Mouse (Mus musculus) heart, embryonic 15.5 days (tissue): Measurements from ENCODE around the gene Sar1b. TPM values are rescaled to one million over a fixed set of nuclear protein-coding genes. Genes with fewer than 3 reads are reported as not detected.

Source experiments
- ATAC-seq: fragments of 200-750 bp; cut with Nextera tagmentation; replicated peaks from 2 replicates; pipeline ENCODE4 v1.8.0; 2017; ENCODE audit warnings: low read depth, moderate TSS enrichment; ENCODE audit not compliant: insufficient number of reproducible peaks, insufficient read depth, low FRiP score
- H3K27ac ChIP-seq: fragments of 300-500 bp; sonication (generic); 2 replicates; pipeline ENCODE4 v1.5.1; 2015; ENCODE audit warnings: mild to moderate bottlenecking, inconsistent platforms
- H3K27me3 ChIP-seq: fragments of 300-500 bp; sonication (generic); 2 replicates; pipeline ENCODE4 v1.6.1; 2015; ENCODE audit warnings: inconsistent platforms
- H3K36me3 ChIP-seq: fragments of 300-500 bp; sonication (generic); 2 replicates; pipeline ENCODE4 v1.6.1; 2015; ENCODE audit warnings: mild to moderate bottlenecking, inconsistent platforms
- H3K4me1 ChIP-seq: fragments of 300-500 bp; sonication (generic); replicated peaks from 2 replicates; pipeline ENCODE4 v1.6.1; 2015; ENCODE audit warnings: inconsistent platforms
- H3K4me2 ChIP-seq: fragments of 300-500 bp; sonication (generic); 2 replicates; pipeline ENCODE4 v1.6.1; 2015; ENCODE audit warnings: inconsistent platforms, mild to moderate bottlenecking, moderate library complexity
- H3K4me3 ChIP-seq: fragments of 300-500 bp; sonication (generic); 2 replicates; pipeline ENCODE4 v1.5.1; 2015; ENCODE audit warnings: mild to moderate bottlenecking, inconsistent platforms
- H3K9ac ChIP-seq: fragments of 300-500 bp; sonication (generic); 2 replicates; pipeline ENCODE4 v1.6.1; 2015; ENCODE audit warnings: mild to moderate bottlenecking, inconsistent platforms
- H3K9me3 ChIP-seq: fragments of 300-500 bp; sonication (generic); replicated peaks from 2 replicates; pipeline ENCODE4 v1.6.1; 2016; ENCODE audit warnings: inconsistent platforms
- WGBS: fragments of 180-500 bp; shearing (Covaris S2); methylation state at CpG from one replicate; pipeline ENCODE4 v1.1.7; 2015; ENCODE audit warnings: mixed read lengths; 5-methylcytosine and 5-hydroxymethylcytosine counted together
- polyA plus RNA-seq: library from polyadenylated mRNA; unstranded; fragments of >200 nt; fragmentation: Nextera tagmentation; extraction: Ambion mirVana; gene quantifications from 2 replicates; pipeline ENCODE4 v1.2.1, GENCODE M21; 2015

The Sar1b gene
- polyA plus RNA-seq, 1 experiment from 2014 or later: 137 TPM

- WGBS: 79% methylated on average over 4 of the region's 4 CpGs
- H3K4me3 ChIP-seq: no peak overlapping the region
- no peak overlapping the region for H3K9ac ChIP-seq
- ATAC-seq: no peak
- no peak overlapping the region for H3K27ac ChIP-seq
- H3K9me3 ChIP-seq: no peaks in the 10 kb centered on the region
- H3K4me2 ChIP-seq: no peak overlapping the region
- no peaks in the 10 kb centered on the region for H3K36me3 ChIP-seq
- no peaks in the 10 kb centered on the region for H3K27me3 ChIP-seq
- H3K4me1 ChIP-seq: no peaks in the 10 kb centered on the region
These were observed 47.7 kb downstream of the Sar1b start for GRCm38 (mm10) chr11:51811230-51811629.

DNA sequence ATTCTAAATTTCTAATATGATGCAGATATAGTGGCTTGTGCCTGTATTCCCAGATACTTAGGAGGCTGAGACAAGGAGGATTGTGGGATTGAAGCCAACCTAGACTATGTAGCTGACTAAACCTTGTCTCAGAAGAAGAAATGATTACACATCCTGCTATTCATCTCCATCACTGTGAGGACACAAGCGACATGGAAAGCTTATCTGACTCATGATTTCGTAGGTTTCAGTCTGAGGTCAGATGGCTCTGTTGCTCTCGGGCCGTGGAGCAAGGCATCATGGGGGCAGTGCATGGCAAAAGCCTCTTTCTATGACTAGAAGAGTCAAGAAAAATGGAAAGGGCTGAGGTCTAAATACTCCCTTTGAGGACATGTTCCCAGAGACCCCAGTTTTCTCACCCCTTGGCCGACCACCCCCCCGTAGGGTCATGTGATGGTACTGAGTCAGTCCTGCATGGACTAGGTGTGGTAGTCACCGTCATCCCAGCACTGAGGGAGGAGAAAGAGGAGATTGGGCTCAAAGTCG lies 48.6 kb downstream of the Sar1b start:
- Histone ChIP-seq H3K36me3 (0 out of 2 replicates have a peak, but pooled peaks cover 7% of the 10 kb centered on the region), H3K4me2 (no peak overlapping the region), H3K4me1 (no peaks in the 10 kb centered on the region), H3K27me3 (no peaks in the 10 kb centered on the region), H3K9ac (no peak overlapping the region), H3K27ac (no peak overlapping the region), H3K4me3 (no peak overlapping the region), H3K9me3 (no peaks in the 10 kb centered on the region)
- ATAC-seq: no peak
- WGBS: 89% methylated on average over 8 of the region's 8 CpGs

GRCm38 (mm10) chr11:51817756-51818155 lies 54.3 kb downstream of the Sar1b start:
- no peak for ATAC-seq

GRCm38 (mm10) chr11:51818837-51819236 lies 55.4 kb downstream of the Sar1b start:
- no peak overlapping the region for H3K4me3 ChIP-seq
- H3K4me2 ChIP-seq: no peak overlapping the region
- peaks cover 1% of the 10 kb centered on the region for H3K4me1 ChIP-seq
- no peak overlapping the region for H3K27ac ChIP-seq
- H3K9ac ChIP-seq: no peak overlapping the region
- 0 out of 2 replicates have a peak, but pooled peaks cover 7% of the 10 kb centered on the region for H3K36me3 ChIP-seq
- H3K27me3 ChIP-seq: no peaks in the 10 kb centered on the region
- 82% methylated on average over 4 of the region's 4 CpGs for WGBS
- no peaks in the 10 kb centered on the region for H3K9me3 ChIP-seq
- no peak for ATAC-seq

More at GRCm38 (mm10) chr11:51817756-51818155, 54.3 kb downstream of the Sar1b start:
- no peaks in the 10 kb centered on the region for H3K4me1 ChIP-seq
- H3K4me3 ChIP-seq: no peak overlapping the region
- no peak overlapping the region for H3K4me2 ChIP-seq
- no peaks in the 10 kb centered on the region for H3K27me3 ChIP-seq
- H3K36me3 ChIP-seq: 0 out of 2 replicates have a peak, but pooled peaks cover 7% of the 10 kb centered on the region
- H3K27ac ChIP-seq: no peak overlapping the region
- no peak overlapping the region for H3K9ac ChIP-seq
- no peaks in the 10 kb centered on the region for H3K9me3 ChIP-seq
- WGBS: 32% methylated on average over 6 of the region's 6 CpGs

DNA sequence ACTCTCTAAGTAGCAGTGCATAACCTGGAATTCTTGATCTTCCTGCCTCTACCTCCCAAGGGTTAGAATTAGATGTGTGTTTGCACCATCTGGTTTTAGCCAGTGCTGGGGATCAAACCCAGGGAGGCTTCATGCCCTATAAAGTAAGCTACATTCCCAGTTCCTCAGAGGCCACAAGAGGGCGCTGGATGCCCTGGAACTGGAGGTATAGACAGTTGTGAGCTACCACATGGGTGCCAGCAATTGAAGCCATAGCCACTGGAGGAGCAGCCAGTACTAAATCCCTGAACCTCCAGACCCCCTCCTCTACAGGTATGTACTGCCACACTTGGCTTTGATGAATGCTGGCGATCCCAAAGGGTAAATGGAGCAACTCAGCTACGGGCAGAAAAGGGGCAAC lies 56.5 kb downstream of the Sar1b start:
- WGBS: 67% methylated on average over 3 of the region's 3 CpGs
- ATAC-seq: no peak

GRCm38 (mm10) chr11:51820861-51821260 lies 57.4 kb downstream of the Sar1b start:
- Histone ChIP-seq H3K4me2 (no peak overlapping the region), H3K9me3 (no peaks in the 10 kb centered on the region), H3K27ac (no peak overlapping the region), H3K4me1 (peaks cover 8% of the 10 kb centered on the region), H3K27me3 (no peaks in the 10 kb centered on the region), H3K36me3 (0 out of 2 replicates have a peak, but pooled peaks cover 7% of the 10 kb centered on the region), H3K9ac (no peak overlapping the region), H3K4me3 (no peak overlapping the region)
- no peak for ATAC-seq
- 38% methylated on average over 11 of the region's 11 CpGs for WGBS

More for the DNA sequence above, 56.5 kb downstream of the Sar1b start:
- Histone ChIP-seq H3K4me2 (no peak overlapping the region), H3K36me3 (0 out of 2 replicates have a peak, but pooled peaks cover 7% of the 10 kb centered on the region), H3K27me3 (no peaks in the 10 kb centered on the region), H3K4me1 (peaks cover 8% of the 10 kb centered on the region), H3K27ac (no peak overlapping the region), H3K9me3 (no peaks in the 10 kb centered on the region), H3K4me3 (no peak overlapping the region), H3K9ac (no peak overlapping the region)

- Histone ChIP-seq H3K4me1 (peaks cover 8% of the 10 kb centered on the region), H3K4me2 (no peak overlapping the region), H3K36me3 (no peaks in the 10 kb centered on the region; the same call in 1 of the 2 replicates), H3K9me3 (no peaks in the 10 kb centered on the region), H3K27me3 (no peaks in the 10 kb centered on the region), H3K4me3 (no peak overlapping the region), H3K27ac (no peak overlapping the region), H3K9ac (no peak overlapping the region)
- ATAC-seq: no peak
- WGBS: 42% methylated on average over 4 of the region's 4 CpGs
These were observed 59.2 kb downstream of the Sar1b start for GRCm38 (mm10) chr11:51822736-51823135.

DNA sequence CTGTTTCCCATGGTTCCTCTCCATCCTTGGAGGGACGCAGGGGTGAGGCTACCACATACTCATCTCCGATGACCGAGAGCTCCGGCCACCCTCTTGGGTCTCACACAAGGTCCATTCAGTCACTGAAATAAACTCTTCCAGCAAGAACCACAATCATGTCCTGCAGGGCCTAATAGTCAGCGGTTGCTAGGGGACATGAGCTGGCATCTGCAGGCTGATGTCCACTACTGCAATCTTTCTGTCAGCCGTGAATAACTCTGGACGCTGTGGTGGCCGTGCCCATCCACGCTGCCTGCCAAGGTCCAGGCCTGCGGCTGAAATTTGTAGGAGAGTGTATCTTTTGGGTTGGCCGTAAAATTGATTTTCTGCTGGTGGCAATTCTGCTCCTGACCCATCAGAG lies 59.8 kb downstream of the Sar1b start:
- no peaks in the 10 kb centered on the region for H3K27me3 ChIP-seq
- no peaks in the 10 kb centered on the region for H3K9me3 ChIP-seq
- H3K36me3 ChIP-seq: no peaks in the 10 kb centered on the region; the same call in 1 of the 2 replicates
- ATAC-seq: no peak
- H3K4me3 ChIP-seq: no peak overlapping the region
- no peak overlapping the region for H3K27ac ChIP-seq
- no peak overlapping the region for H3K9ac ChIP-seq
- H3K4me1 ChIP-seq: peaks cover 8% of the 10 kb centered on the region
- H3K4me2 ChIP-seq: no peak overlapping the region
- WGBS: 87% methylated on average over 11 of the region's 11 CpGs

DNA sequence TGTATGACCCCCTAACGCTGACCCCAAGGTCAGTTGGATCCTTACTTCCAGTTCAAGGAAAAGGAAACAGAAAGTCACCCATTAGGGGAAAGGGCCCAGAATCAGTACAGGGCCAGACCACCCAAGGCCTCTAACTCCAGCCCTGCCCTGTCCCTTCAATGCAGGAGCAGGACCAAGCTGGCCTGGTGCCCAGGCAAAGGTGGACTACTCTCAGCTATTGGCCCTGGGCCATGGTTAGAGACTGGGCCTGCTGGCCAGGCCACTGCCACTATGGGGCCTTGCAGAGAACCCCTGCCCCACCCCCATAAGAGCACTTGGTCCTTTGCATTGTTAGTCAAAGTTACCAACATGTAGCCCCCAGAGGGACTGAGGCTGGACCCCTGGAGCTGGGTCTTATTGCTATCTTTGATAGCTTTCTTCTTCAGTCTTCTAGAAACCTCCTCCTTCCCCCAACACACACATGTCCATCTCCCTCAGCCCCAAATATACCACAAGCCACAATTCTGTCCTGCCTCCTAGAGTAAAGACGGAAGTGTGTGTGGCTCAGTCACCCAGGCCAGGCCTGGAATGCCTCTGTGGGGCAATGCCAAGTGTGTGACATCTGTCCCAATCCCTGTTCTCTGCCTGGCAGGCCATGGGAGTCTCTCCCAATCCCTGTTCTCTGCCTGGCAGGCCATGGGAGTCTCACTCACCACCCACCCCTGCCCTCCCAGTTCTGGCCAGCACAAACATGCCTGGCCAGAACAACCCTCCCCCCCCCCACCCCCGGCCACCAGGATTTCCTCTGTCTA lies 60.7 kb downstream of the Sar1b start:
- ATAC-seq: peak; percentile 37; the same call in 1 of the 2 replicates
- 75% methylated on average over 3 of the region's 3 CpGs for WGBS
- Histone ChIP-seq H3K4me1 (peaks cover 8% of the 10 kb centered on the region), H3K27me3 (no peaks in the 10 kb centered on the region), H3K4me3 (no peak overlapping the region), H3K4me2 (no peak overlapping the region), H3K9ac (no peak overlapping the region), H3K27ac (0 out of 2 replicates have a peak overlapping the region, but pooled peaks have one; percentile 31), H3K36me3 (no peaks in the 10 kb centered on the region; the same call in 1 of the 2 replicates), H3K9me3 (no peaks in the 10 kb centered on the region)

DNA sequence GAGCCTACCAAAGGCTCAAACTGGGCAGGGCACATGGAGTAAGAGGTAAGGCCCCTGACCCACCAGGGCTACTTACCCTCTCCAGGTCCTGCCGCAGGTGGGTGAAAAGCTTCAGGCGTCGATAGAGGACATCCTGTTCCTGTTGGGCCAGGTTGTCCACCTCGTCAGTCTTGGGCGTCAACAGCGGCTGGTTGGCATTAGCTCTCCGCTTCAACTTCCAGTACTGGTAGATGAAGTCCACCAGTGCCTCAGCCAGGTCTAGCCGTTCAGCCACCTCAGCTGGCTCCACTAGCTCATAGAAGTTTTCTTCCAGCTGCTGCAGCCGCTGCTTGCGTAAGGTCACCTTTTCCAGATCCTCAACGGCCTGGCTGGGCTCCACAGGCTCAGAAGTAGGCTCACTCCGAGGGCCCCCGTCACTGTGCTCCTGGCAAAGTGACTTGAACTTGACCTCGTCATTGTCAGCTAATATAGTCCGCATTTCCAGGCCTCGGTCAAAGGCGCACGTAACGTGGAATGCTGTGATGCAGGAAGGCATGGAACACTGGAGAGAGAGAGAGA lies 61.5 kb downstream of the Sar1b start:
- H3K27ac ChIP-seq: no peak overlapping the region
- no peak overlapping the region for H3K9ac ChIP-seq
- no peaks in the 10 kb centered on the region for H3K27me3 ChIP-seq
- no peak overlapping the region for H3K4me3 ChIP-seq
- peaks cover 8% of the 10 kb centered on the region for H3K4me1 ChIP-seq
- no peaks in the 10 kb centered on the region; the same call in 1 of the 2 replicates for H3K36me3 ChIP-seq
- WGBS: 75% methylated on average over 19 of the region's 19 CpGs
- no peaks in the 10 kb centered on the region for H3K9me3 ChIP-seq
- no peak for ATAC-seq
- no peak overlapping the region for H3K4me2 ChIP-seq
